Mouse (Mus musculus) monocyte, adult 2 months (primary cell): Measurements from ENCODE around the gene Sgca.

Experiments
- DNase-seq, 2 experiments: peaks; one replicate each; pipeline ENCODE4 v3.0.0; 2022; ENCODE audit warnings: low spot score in 2 of 2, low read depth in 1 of 2

Sgca gene

DNA sequence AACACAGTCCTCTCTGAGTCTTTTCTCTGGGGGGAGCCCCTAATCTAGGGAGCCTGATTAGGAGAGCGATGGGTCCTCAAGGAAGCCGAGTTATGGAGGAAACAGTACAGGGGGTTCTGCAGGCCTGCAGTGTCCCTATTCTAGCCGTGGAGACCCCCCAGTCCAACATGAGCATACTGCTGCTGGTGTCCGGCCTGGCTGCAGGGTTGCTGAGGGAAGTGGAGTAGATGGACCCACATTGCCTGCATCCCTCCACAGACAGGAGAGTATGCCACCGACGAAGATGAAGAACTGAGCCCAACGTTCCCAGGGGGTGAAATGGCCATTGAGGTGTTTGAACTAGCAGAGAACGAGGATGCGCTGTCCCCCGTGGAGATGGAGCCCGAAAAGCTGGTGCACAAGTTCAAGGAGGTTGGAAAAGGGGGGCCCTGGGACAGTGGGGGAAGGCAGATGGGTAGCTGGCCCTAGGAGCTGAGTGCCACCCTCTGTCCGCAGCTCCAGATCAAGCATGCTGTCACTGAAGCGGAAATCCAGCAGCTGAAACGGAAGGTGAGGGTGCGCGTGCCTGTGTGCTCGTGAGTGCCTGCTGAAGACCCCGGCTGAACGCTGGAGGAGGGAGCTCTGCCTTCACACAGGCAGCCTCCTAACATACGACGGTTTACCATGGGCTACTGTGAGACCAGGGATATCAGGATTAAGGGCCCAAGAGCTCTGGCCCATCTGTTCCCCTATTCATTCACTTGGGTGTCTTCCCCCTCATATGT is 25.6 kb upstream of the Sgca start:
- no peak for DNase-seq

DNA sequence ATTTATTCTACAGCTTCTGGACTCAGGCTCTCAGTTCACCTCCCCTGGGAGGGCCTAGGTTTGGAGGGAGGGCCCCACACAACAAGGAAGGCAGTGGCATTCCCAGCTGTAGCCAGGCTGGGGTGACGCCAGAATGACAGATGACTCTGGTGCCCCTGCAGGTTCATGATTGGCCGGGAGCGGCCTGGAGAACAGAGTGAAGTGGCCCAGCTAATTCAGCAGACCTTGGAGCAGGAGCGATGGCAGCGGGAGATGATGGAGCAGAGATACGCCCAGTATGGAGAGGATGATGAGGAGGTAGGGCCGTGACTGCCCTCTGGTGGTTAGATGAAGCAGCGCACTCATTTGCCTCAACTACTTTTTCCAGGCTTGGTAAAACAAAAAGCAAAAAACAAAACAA is 24.9 kb upstream of the Sgca start:
- peak in 1 of 2 experiments; percentile 38 for DNase-seq

DNA sequence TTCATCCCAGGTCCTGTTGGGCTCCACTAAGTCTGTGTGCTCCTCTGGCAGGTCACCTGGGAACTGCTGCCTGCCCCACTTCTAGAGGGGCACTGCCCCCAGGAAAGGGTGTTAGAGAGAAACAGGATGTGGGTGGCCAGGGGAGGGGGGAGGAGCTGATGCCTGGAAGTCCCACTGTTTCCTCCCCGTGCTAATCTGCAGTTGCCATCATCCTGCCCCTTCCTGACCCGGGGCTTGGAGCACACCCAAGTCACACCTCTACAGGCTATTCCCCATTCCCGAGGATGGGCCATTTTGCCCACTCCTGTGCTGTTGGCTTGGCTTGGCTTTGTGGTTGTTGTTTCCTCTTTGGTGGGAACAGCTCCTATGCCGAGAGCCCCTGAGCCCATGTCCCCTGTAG is 24.4 kb upstream of the Sgca start:
- DNase-seq = no peak

DNA sequence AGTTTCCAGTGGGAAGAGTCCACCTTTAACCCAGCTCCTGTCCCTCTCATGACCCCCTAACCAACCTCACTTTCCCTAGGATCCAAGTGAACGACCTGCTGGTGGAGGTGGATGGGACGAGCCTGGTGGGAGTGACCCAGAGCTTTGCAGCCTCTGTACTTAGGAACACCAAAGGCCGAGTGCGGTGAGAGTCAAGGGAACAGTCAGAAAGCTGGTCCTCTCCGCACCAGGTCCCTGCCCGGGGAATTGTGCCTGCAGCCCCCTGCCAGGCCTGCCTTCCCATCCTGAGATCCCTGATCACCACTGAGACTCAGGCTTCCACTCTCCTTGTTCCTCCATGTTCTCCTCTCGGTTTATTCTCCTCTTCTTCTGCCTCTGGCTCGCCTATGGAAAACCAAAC is 24.0 kb upstream of the Sgca start:
- no peak for DNase-seq

DNA sequence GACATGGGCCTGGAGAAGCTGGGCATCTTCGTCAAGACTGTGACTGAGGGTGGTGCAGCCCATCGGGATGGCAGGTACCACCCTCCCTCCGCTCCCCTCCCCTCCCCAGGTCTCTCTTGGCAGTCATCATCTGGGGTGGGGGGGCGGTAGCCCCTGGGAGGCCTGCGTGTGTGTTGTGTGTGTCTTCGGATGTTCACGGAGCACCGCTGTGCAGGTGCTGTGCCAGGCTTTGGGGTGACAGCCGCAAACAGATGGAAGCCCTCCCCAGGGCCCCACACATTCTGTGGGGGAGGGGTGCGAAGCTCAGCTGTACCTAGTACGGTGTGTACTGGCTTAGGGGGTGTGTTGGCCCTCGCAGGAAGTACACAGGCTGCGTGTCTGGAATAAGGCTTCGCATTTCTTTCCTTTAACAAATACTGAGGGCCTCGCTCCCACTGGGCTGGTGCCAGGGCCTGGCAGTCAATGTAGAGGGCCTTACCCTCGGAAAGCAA is 22.0 kb upstream of the Sgca start:
- DNase-seq = no peak

DNA sequence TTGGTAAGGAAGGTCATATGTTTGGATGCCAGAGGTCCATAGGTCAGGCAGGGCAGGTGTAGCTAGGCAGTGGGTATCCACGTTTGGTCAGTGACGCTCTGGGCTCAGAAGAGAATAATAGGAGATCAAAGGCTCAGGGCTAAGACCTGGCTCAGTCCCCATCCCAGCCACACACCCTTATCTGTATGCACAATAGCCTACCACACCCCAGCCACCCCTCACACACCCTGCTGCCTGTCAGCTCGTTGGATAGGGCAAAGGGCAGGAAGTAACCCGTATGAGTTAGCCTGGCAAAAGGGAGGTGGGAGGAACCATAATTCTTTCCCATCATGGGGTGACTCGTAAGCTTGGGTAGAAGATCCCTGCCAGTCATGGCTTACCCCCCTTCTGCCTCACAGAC is 21.5 kb upstream of the Sgca start:
- DNase-seq = no peak

DNA sequence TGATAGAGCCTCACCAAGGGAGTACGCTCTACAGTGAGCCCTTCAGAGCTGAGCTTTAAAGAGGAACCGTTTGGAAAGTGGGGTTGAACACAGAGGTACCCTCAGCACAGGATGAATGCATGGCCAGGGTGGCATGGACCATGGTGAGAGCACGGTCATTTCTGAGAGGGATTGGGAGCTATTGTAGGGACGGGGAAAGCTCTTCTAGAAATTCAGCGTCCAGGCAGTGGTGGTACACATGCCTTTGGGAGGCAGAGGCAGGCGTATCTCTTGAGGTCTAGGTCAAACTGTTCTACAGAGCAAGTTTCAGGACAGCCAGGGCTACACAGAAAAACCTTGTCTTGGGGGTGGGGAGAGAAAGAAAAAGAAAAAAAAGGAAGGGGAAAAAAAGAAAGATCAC is 20.9 kb upstream of the Sgca start:
- DNase-seq = no peak

DNA sequence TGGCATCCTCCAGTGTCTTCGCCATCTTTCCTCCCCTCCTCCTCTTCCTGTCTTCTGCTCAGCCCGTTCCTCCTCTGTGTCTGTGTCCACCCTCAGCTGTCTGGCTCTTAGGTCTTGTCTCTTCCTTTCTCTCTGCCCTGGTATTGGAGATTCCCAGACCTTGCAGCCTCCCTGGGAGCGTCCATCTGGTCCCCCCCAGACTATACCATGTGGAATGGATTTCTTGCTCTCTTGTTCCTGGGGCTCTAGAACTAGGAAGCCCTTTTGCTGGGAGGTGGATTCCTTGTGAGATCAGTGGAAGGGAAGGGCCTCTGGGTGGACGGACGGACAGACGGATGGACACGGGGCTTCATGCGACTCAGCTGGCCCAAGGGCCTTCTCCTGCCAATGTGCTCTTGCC is 20.0 kb upstream of the Sgca start:
- no peak for DNase-seq

DNA sequence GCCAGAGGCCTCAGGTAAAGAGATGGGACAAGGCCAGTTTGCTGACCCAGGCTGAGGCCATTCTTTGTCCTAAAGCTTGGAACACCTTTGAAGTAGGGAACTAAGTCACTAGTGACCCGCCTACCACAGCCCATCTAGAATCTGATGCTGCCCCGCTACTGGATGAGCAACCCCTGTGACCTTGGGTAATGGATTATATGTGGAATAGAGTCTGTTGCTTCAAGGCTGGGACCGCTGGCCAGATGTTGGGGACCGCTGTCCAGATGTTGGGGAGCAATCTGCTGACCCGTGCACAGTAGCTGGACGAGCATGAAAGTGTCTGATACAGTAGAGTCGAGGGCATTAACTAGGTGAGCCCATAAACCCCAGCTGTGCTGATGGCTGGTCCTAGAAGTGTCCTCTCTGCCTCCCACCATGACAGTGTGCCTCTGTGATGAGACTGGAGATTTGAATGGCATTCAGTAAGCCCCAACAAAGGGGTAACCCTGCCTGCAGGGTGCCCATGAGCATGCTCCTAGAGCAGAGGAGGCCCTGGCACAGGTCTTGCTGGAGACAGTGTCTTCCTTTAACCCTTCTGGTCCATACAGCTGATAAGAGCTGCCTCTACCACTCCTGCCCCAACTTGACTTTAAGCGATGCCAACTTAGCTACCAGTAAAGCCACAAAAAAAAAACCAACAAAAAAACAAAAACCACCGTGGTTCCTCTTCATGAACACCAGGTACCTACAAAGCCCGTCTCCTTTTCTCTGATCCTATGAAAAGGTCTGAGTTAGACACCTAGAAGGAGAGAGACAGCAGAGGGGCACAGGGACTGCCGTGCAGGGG is 19.0 kb upstream of the Sgca start:
- no peak for DNase-seq

DNA sequence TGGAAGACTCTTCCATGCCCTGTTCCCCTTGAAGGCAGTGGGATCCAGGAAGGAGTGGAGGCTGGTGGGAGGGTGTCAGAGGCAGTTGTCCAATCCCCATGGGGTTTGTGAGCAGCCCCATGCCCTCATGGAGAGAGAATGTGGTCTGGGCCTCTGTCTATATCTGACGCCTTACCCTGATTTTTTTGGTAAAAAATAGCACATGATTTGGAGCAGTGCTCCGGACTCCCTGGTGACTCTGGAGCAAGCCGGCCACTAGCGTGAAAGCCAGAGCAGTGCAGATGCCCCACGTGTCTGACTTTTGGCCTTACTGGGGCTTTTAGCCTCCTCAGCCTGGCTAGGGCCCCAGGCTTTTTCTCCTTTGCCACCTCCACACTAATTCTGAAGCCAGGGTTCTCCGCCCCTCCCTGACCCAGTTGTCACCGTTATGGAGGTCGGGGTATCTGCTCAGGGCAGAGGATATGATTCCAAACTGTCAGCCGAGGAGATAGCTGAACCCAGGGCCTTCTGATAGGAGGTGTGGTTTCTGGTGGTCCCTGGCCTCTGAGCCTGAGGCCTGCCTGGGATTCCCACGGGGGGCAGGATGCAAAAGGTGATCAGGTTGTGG is 18.2 kb upstream of the Sgca start:
- DNase-seq = no peak

DNA sequence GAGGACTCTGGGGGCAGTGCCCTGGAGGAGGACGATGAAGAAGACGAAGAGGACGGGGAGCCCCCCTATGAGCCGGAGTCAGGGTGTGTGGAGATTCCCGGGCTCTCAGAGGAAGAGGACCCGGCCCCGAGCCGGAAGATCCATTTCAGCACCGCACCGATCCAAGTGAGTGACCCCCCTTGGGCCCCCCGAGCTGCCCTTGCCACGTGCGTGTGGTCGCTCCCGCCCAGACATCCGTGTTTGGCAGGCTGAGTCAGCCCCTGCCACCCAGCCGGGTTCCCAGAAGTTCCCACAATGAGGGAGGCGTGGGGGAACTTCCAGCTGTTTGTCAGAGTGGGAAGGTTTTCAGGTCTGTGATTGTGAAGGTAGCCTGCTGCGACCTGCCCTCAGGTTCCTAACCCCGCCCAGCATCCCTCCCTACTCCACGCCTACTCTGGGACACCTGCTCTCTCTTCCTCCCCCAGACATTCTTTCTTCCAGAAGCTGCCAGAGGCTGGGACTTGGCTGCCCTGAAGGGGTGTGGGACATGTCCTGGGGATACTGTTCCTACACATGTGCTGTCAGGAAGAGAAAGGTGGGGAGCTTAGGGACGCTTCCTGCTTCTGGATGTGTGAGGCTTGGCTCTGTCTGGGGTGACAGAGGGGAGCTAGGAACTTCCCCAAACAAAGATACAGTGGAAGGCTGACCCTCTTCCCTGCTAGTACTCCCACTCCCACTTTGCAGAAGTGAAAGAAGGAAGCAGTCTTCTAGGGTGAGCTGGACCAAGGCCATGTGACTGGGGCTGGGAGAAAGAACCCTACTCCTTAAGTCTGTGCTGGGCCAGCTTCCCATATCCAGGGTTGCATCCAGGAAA is 16.9 kb upstream of the Sgca start:
- DNase-seq = peak; percentile 56 to 80

DNA sequence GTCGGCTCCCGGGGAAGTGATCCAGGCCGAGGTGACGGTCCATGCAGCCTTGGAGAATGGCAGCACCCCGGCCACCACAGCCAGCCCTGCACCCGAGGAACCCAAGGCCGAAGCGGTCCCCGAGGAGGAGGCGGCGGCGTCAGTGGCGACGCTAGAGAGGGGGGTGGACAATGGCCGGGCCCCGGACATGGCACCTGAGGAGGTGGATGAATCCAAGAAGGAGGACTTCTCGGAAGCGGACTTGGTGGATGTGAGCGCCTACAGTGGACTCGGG is 16.3 kb upstream of the Sgca start:
- DNase-seq = no peak

DNA sequence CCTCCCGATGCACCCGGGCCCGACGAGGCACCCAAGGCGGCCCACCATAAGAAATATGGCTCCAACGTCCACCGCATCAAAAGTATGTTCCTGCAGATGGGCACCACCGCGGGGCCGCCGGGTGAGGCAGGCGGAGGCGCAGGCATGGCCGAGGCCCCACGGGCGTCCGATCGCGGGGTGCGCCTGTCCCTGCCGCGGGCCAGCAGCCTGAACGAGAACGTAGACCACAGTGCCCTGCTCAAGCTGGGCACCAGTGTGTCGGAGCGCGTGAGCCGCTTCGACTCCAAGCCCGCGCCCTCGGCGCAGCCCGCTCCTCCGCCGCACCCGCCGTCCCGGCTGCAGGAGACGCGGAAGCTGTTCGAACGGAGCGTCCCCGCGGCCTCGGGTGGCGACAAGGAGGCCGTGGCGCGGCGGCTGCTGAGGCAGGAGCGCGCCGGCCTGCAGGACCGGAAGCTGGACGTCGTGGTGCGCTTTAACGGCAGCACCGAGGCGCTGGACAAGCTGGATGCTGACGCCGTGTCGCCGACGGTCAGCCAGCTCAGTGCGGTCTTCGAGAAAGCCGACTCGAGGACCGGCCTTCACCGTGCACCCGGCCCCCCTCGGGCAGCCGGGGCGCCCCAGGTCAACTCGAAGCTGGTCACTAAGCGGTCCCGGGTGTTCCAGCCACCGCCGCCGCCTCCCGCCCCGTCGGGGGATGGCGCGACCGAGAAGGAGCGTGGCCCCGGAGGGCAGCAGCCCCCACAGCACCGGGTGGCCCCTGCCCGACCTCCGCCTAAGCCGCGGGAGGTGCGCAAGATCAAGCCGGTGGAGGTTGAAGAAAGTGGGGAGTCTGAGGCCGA is 15.7 kb upstream of the Sgca start:
- DNase-seq = no peak

DNA sequence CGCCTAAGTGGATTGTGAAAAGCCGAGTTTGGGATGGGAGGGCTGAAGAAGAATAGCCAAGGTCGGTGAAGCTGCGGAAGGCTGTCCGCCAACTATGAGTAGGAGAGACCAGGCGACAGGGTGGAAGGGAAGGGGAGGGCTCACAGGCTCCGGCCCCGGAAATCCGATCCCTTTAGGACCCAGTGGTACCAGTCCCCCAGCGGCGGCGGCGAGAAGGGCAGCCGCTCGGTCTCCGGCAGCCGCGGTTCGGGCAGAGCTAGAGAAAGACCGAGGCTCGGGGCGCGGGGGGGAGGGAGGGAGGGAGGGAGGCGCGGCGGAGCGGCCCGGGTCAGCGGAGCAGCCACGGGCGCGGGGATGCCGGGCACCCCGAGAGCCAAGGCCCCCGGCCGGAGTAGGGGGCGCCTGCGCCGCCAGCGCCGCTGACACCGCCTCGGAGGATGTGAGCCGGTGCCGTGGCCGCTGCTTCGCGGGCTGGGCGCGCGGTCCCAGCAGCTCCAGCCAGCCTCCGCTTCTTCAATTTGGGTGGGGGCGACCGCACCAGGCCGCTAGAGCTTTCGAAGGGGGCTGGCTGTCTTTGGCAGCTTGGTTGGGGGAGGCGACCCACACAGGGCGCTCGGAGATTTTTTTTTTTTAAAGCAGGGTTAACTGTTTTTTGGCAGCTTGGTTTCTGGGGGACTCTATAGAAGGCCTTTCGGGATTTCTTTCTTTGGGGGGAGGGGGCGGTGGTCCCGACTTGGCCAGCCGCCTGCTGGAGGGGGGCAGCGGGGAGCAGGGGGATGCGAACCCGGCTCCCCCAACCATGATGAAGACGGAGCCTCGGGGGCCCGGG is 14.8 kb upstream of the Sgca start, which contains the start of gene Ppp1r9b:
TSS of gene Ppp1r9b (plus strand) at position 287 of the 829 bp plus-strand sequence.
- DNase-seq = peak; percentile 68 to 86

DNA sequence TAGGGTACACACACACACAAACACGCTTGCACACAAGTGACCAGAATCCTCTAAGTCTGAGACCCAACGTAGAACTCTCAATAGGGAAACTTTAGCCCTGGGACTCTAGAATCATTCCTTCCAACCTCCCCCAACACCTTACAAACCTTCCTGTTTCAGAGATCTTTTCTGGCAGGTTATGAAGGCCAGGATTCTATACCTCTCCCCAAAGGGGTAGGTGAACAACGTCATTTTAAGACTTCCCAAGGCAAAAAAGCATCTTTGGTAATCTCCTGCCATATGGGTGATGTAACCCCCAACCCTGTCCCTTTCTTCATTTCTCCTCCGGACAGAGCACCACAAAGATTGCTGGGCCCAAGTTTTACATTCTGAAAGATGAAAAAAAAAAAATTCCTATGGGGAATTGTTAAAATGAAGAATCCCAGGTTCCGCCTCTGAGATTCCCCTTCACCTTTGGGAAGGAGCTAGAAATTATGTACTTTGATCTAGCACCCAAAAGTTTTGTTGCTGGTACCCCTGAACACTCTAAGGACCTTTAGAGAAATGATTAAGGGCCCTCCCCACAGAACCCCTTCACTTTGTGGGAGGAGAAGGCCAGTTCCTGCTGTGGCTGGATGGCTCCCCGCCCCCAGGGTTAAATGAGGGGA is 14.1 kb upstream of the Sgca start:
- no peak for DNase-seq

DNA sequence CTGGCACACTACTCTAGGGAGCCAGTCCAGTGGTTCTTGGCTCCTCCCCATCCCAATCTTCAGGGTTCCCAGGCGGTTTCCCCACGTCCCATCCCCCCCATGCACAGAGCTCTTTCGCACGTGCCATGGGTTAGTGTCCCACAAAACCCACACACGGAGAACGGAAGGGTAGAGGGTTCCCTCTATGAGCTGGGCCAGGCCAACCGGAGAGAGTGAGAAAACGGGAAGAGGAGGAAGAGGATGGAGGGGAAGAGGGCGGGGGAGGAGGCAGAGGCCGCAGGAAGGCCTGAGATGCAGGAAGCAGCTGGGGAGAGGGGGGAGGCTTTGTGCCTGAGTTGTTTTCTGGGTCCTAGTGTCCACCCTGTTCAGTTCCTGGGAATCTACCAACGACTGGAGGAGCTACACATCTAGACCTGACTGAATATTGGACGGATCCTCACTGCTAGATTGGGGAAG is 13.5 kb upstream of the Sgca start:
- peak in 1 of 2 experiments; percentile 35 for DNase-seq

DNA sequence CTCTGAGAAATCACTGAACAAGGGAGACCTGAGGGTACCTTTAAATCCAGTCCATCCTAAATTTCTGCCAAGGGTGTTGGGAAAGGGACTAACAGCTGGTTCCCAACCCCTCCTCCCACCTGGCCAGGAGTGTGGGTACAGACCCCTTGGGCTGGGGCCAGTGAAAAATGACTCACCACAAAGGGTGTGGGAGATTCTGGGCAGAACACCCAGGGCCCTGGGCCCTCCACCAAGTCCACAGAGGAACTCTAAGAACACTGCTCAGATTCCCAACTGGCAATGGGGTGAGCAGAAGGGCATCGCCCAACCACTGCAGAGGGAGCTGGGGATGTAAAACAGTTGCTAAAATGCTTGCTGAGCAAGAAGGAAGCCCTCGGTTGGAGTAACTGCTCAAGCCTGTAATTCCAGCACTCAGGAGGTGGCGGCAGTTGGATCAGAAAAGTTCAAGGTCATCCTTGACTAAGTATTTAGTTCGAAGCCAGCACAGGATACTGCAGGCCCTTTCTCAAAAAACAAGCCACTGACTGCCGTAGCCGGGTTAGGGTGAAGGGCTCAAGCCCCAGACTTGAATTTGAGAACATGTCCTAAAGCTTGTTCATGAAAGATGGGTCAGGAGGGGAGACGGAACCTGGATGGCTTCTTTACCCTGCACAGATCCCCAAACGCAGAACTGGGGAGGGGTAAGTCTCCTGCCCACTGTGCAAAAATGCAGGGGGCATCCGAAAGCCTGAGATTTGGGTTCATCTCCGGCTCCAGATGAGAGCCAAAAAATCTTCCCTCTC is 12.8 kb upstream of the Sgca start:
- no peak for DNase-seq

DNA sequence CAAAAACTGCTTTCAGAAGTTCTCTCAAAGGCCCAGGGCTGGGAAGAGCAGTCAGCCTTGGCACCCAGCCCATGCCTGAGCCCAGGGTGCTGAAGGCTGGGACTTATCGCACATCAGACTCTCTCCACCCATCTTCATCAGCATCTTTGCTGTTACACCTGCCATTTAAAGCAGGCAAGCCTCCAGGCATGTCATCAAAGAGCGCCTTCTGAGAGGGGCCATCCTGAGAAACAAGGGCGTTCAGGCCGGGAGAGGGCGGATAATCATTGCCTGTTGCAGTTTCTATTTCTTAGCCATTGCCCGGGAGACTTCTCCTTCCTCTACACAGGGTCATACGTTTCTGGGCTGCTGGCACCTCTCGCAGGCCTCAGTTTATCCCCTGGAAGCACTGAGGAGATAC is 11.7 kb upstream of the Sgca start:
- DNase-seq = no peak
